Mouse (Mus musculus) E14TG2a.4 (cell line): ENCODE measurements around the gene Fbxw4.

ENCODE experiments used
- CTCF ChIP-seq: conservative IDR thresholded peaks from 2 replicates; pipeline ENCODE4 v1.5.1; 2014; ENCODE audit warnings: low read length
- NANOG ChIP-seq: IDR thresholded peaks from 2 replicates; pipeline ENCODE4 v1.6.1; 2014; ENCODE audit warnings: borderline replicate concordance, low read length, mixed read lengths
- POU5F1 ChIP-seq: IDR thresholded peaks from 2 replicates; pipeline ENCODE4 v1.6.1; 2014; ENCODE audit warnings: low read length, borderline replicate concordance

DNA sequence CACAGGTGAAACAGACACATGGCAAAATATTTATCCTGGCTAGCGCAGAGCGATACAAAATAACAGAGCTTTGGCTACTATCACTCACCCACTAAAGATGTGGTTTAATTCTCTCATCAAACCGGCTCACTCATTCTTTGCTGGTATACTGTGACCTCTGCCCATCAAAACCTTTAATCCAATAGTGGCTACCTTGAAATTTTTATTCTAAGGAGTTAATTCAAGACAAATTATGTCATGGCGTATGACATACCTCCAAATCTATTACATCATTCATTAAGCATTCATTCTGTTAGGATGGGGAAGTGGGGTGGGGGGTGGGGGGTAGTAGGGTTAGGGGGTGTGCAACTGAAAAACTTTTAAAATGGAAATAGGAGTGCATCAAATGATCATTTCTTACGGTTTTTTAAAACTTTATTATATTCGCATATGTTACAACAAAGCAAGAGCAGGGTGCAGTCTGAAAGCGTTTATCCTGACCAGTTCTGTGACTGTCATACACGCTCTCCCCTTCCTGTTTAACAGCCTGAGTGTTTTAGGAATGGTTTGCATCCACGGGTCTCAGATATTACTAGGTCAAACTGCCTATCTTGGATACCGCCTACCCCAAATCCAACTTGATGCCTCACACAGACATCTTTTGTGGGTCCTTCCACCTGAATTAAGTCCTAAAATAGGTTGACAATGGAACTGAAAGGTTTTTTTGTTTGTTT is 1.4 kb downstream of the Fbxw4 start:
- no peak for TF ChIP-seq CTCF
- TF ChIP-seq POU5F1 = no peak
- no peak for TF ChIP-seq NANOG
